Mouse (Mus musculus) T-helper 1 cell (primary cell): ENCODE measurements around the gene Vps51.

Experiments used
- in situ Hi-C: fragments of 300-600 bp; cut with MboI, MseI; formaldehyde crosslinking; loops from one replicate; pipeline ENCODE4 v1.15.1; 2025; ENCODE audit warnings: high pct_unique_total_duplicates

Vps51 gene

GRCm38 (mm10) chr19:6018142-6019089 is 58.6 kb downstream of the Vps51 start:
- in situ Hi-C loops = loop anchor here (5.0 kb wide), 1 partner anchor 56 kb away; the partner anchor contains the start of gene Pola2
